8 mouse cellular contexts compared by ENCODE assay signal in genomic region chr2:120849449-120850423, GRCm38 (mm10). TPM values are rescaled to one million over a fixed set of nuclear protein-coding genes. Genes with fewer than 3 reads are reported as not detected.
A peak's percentile ranks its signal among the peaks of the same experiment; 100 is the strongest.
DNase-seq lines count a peak whose midpoint lies in the region; ATAC-seq lines count a peak whose summit lies in the region.

TSS of gene Cdan1 (minus strand) at chr2:120850128.

- no peaks in the 10 kb centered on the region for H3K36me3 ChIP-seq in forebrain, embryonic 15.5 days
- no peaks in the 10 kb centered on the region for H3K36me3 ChIP-seq in hindbrain, embryonic 13.5 days
- no peaks in the 10 kb centered on the region for H3K36me3 ChIP-seq in limb, embryonic 11.5 days (ENCODE audit: control insufficient read depth, insufficient read depth, low read length)
- no peaks in the 10 kb centered on the region for H3K36me3 ChIP-seq in midbrain, embryonic 13.5 days
- no peaks in the 10 kb centered on the region for H3K36me3 ChIP-seq in stomach, embryonic 14.5 days (ENCODE audit: control insufficient read depth, insufficient read depth, low read length)

- under 1% methylated on average over 58 of the region's 71 CpGs for WGBS in forebrain, embryonic 15.5 days
- under 1% methylated on average over 37 of the region's 71 CpGs for WGBS in hindbrain, embryonic 13.5 days
- WGBS in limb, embryonic 11.5 days, result under 1% methylated on average over 60 of the region's 71 CpGs
- under 1% methylated on average over 65 of the region's 71 CpGs for WGBS in midbrain, embryonic 13.5 days
- under 1% methylated on average over 61 of the region's 71 CpGs for WGBS in stomach, embryonic 14.5 days

- peak within 1 kb of the TSS; percentile 75 for H3K4me3 ChIP-seq in forebrain, embryonic 15.5 days
- peak within 1 kb of the TSS; percentile 90 for H3K4me3 ChIP-seq in hindbrain, embryonic 13.5 days
- peak within 1 kb of the TSS; percentile 86 for H3K4me3 ChIP-seq in limb, embryonic 11.5 days (ENCODE audit: low read depth, low read length)
- peak within 1 kb of the TSS; percentile 87 for H3K4me3 ChIP-seq in midbrain, embryonic 13.5 days (replicated peaks)
- peak within 1 kb of the TSS; percentile 58 for H3K4me3 ChIP-seq in stomach, embryonic 14.5 days (ENCODE audit: low read depth, low read length)

- peak within 1 kb of the TSS; percentile 74 for H3K9ac ChIP-seq in forebrain, embryonic 15.5 days (replicated peaks)
- H3K9ac ChIP-seq in hindbrain, embryonic 13.5 days, result peak within 1 kb of the TSS; percentile 92
- H3K9ac ChIP-seq in limb, embryonic 11.5 days (ENCODE audit: low read length), result peak within 1 kb of the TSS; percentile 65
- H3K9ac ChIP-seq in midbrain, embryonic 13.5 days (replicated peaks), result peak within 1 kb of the TSS; percentile 95
- H3K9ac ChIP-seq in stomach, embryonic 14.5 days (replicated peaks; ENCODE audit: low read depth, low read length), result peak within 1 kb of the TSS; percentile 41

- H3K4me2 ChIP-seq in forebrain, embryonic 15.5 days (replicated peaks), result peak within 1 kb of the TSS; percentile 49
- peak within 1 kb of the TSS; percentile 73 for H3K4me2 ChIP-seq in hindbrain, embryonic 13.5 days
- peak within 1 kb of the TSS; percentile 89 for H3K4me2 ChIP-seq in limb, embryonic 11.5 days (ENCODE audit: low read depth, severe bottlenecking)
- peak within 1 kb of the TSS; percentile 72 for H3K4me2 ChIP-seq in midbrain, embryonic 13.5 days (replicated peaks)
- peak within 1 kb of the TSS; percentile 64 for H3K4me2 ChIP-seq in stomach, embryonic 14.5 days (replicated peaks; ENCODE audit: low read depth, low read length)

- DNase-seq in gastrocnemius, adult 18-20 months (ENCODE audit: low spot score), result peak; percentile 22
- DNase-seq in gastrocnemius, adult 8-10 months (ENCODE audit: low spot score in 2 of 2), result no peak
- DNase-seq in c-Kit-positive CD71-positive TER-119-positive erythroid progenitor cells, embryonic 14.5 days (ENCODE audit: low spot score), result peak; percentile 44
- peak; percentile 66 for DNase-seq in limb, embryonic 11.5 days (ENCODE audit: low spot score)

- H3K9me3 ChIP-seq in forebrain, embryonic 15.5 days, result no peaks in the 10 kb centered on the region
- H3K9me3 ChIP-seq in hindbrain, embryonic 13.5 days, result no peaks in the 10 kb centered on the region
- H3K9me3 ChIP-seq in limb, embryonic 11.5 days (ENCODE audit: control insufficient read depth, low read length), result no peaks in the 10 kb centered on the region
- no peaks in the 10 kb centered on the region for H3K9me3 ChIP-seq in midbrain, embryonic 13.5 days
- no peaks in the 10 kb centered on the region for H3K9me3 ChIP-seq in stomach, embryonic 14.5 days (ENCODE audit: control insufficient read depth, low read depth, low read length)

- peak within 1 kb of the TSS; percentile 77 for H3K27ac ChIP-seq in forebrain, embryonic 15.5 days (replicated peaks)
- H3K27ac ChIP-seq in hindbrain, embryonic 13.5 days, result peak within 1 kb of the TSS; percentile 96
- no peak within 1 kb of the TSS for H3K27ac ChIP-seq in limb, embryonic 11.5 days (replicated peaks; ENCODE audit: low read depth, low read length)
- peak within 1 kb of the TSS; percentile 91 for H3K27ac ChIP-seq in midbrain, embryonic 13.5 days
- H3K27ac ChIP-seq in stomach, embryonic 14.5 days (ENCODE audit: low read length), result no peak within 1 kb of the TSS

- ATAC-seq in forebrain, embryonic 15.5 days (replicated peaks), result peak; percentile 57
- peak; percentile 75 for ATAC-seq in hindbrain, embryonic 13.5 days (ENCODE audit: low FRiP score)
- ATAC-seq in limb, embryonic 11.5 days (ENCODE audit: insufficient number of reproducible peaks, low FRiP score, low TSS enrichment, low read depth), result peak; percentile 65
- peak; percentile 80 for ATAC-seq in midbrain, embryonic 13.5 days
- peak; percentile 55 for ATAC-seq in stomach, embryonic 14.5 days (ENCODE audit: insufficient number of reproducible peaks, insufficient read depth, low FRiP score, low read depth)

- H3K4me1 ChIP-seq in forebrain, embryonic 15.5 days, result peaks cover 24% of the 10 kb centered on the region
- peaks cover 22% of the 10 kb centered on the region for H3K4me1 ChIP-seq in hindbrain, embryonic 13.5 days (replicated peaks)
- no peaks in the 10 kb centered on the region for H3K4me1 ChIP-seq in limb, embryonic 11.5 days (ENCODE audit: control insufficient read depth, insufficient read depth, low read length)
- peaks cover 19% of the 10 kb centered on the region for H3K4me1 ChIP-seq in midbrain, embryonic 13.5 days (replicated peaks)
- H3K4me1 ChIP-seq in stomach, embryonic 14.5 days (ENCODE audit: control insufficient read depth, insufficient read depth, low read length), result peaks cover 5% of the 10 kb centered on the region; the same call in 1 of the 2 replicates

- H3K27me3 ChIP-seq in forebrain, embryonic 15.5 days, result no peaks in the 10 kb centered on the region
- no peaks in the 10 kb centered on the region for H3K27me3 ChIP-seq in hindbrain, embryonic 13.5 days
- no peaks in the 10 kb centered on the region for H3K27me3 ChIP-seq in limb, embryonic 11.5 days (ENCODE audit: control insufficient read depth, insufficient read depth, low read length)
- H3K27me3 ChIP-seq in midbrain, embryonic 13.5 days, result no peaks in the 10 kb centered on the region
- no peaks in the 10 kb centered on the region for H3K27me3 ChIP-seq in stomach, embryonic 14.5 days (ENCODE audit: control insufficient read depth, insufficient read depth, low read length)

RNA-seq across cellular contexts. Expression of gene Cdan1, which starts in this region (rescaled TPM):
- total RNA-seq in gastrocnemius, adult 18-20 months (2021), result 1 to 10 TPM; 4.0 to 5.2 TPM
- 1 to 10 TPM; 2.7 to 5.2 (median 4.4) TPM for total RNA-seq in gastrocnemius, adult 8-10 months (2022)
- 5.8 and 7.4 TPM in 2 replicates for polyA plus RNA-seq in forebrain, embryonic 15.5 days (2015; fragmentation: Nextera tagmentation; extraction: Ambion mirVana)
- polyA plus RNA-seq in hindbrain, embryonic 13.5 days (2015; fragmentation: Nextera tagmentation; extraction: Ambion mirVana), result 4.7 and 6.1 TPM in 2 replicates
- 6.8 and 8.1 TPM in 2 replicates for polyA plus RNA-seq in limb, embryonic 11.5 days (2014; fragmentation: Nextera tagmentation; extraction: Ambion mirVana)
- polyA plus RNA-seq in midbrain, embryonic 13.5 days (2015; fragmentation: Nextera tagmentation; extraction: Ambion mirVana), result 4.8 and 5.7 TPM in 2 replicates
- polyA plus RNA-seq in stomach, embryonic 14.5 days (2014; fragmentation: Nextera tagmentation; extraction: Ambion mirVana), result 7.9 and 10.3 TPM in 2 replicates

Comparison
In these comparisons a context has a peak if more than half of its experiments do, and no peak if none do; other contexts are left out.
1. DNase-seq: peak in gastrocnemius, adult 18-20 months (single experiment), c-Kit-positive CD71-positive TER-119-positive erythroid progenitor cells, embryonic 14.5 days (single experiment) and limb, embryonic 11.5 days (single experiment); none in gastrocnemius, adult 8-10 months (0 of 2).
2. H3K27ac ChIP-seq: peak in forebrain, embryonic 15.5 days (single experiment), hindbrain, embryonic 13.5 days (single experiment) and midbrain, embryonic 13.5 days (single experiment); none in limb, embryonic 11.5 days (single experiment) and stomach, embryonic 14.5 days (single experiment).
3. H3K9ac ChIP-seq: peak in every context shown above with its lines; median percentile 95 in midbrain, embryonic 13.5 days; 92 in hindbrain, embryonic 13.5 days; 74 in forebrain, embryonic 15.5 days; 65 in limb, embryonic 11.5 days; 41 in stomach, embryonic 14.5 days.
4. Peak in every context shown above with its lines, with median percentiles within 50 percentile points of each other: ATAC-seq, H3K4me2 ChIP-seq and H3K4me3 ChIP-seq.